Mouse (Mus musculus): Measurements from ENCODE around the gene Nudt10. TPM values are rescaled to one million over a fixed set of nuclear protein-coding genes. Genes with fewer than 3 reads are reported as not detected.
"Not testable (repeated sequence)": the region's sequence is repeated elsewhere in the genome, so short reads cannot be mapped to it uniquely, and the experiment has no call there.

Gene Nudt10
- 2.1 and 2.3 TPM in 2 replicates for polyA plus RNA-seq (2012; rRNA removed)

DNA sequence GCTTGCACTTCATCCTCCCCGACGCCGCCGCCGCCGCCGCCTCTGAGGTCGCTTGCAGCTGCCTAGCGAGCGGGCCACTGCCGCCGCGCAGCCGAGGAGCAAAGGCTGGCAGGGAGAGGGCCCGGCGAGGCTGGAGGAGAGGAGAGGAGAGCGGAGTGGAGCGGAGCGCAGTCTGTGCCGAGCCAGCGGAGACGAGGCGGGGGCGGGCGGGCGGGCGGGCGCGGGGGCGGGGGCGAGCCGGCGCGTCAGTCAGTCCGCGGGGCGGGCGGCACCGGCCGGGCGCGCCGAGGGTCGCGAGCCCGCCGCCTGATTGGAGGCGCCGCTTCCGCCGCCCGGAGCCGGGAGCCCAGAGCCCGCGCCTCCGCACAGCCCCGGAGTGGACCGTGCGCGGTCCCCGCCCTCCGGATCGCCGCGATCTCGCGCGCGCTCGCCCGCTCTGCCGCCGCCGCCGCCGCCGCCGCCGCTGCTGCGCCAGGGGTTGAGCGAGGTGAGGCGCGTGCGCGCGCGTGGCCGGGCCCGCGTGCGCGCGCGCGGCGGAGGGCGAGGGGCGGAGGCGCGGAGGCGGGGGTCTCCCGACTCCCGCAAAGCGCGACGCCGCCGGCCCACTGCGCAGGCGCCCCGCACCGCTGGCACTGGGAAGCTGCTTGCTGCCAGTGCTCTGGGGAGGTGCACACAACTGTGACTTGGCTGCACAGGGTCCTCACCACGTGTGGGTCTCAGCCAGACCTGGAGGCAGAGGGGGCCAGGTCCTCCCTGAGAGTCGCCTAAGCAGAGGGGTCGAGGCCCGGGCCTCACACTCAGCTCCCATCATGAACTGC, at the start of gene Nudt10:
TSS of gene Nudt10 (minus strand) at position 193 of the 818 bp plus-strand sequence.
- DNase-seq (ENCODE audit: low spot score): not testable (repeated sequence)

GRCm38 (mm10) chrX:6172136-6172822, 536 bp downstream of the Nudt10 start:
- not testable (repeated sequence) for DNase-seq (ENCODE audit: low spot score)

GRCm38 (mm10) chrX:6171718-6172117, 1.1 kb downstream of the Nudt10 start:
- DNase-seq (ENCODE audit: low spot score): no peak

Other genes with a start within 250 kb of the Nudt10 start
- gene Nudt11, start 125.6 kb downstream of the Nudt10 start, polyA plus RNA-seq (2012; rRNA removed): 2.6 and 3.1 TPM in 2 replicates
- gene AU022751, start 89.6 kb downstream of the Nudt10 start, polyA plus RNA-seq (2012; rRNA removed): not detected in 2 replicates
- gene Bmp15, start 147.7 kb upstream of the Nudt10 start, polyA plus RNA-seq (2012; rRNA removed): 0.10 and 0.12 TPM in 2 replicates
- 3.2 and 4.3 TPM in 2 replicates for gene Shroom4, start 226.8 kb upstream of the Nudt10 start, polyA plus RNA-seq (2012; rRNA removed)